Mouse (Mus musculus) heart, adult 11 months (tissue): ENCODE data around the gene Brf1.

Experiments
- DNase-seq: peaks from one replicate; pipeline ENCODE4 v3.0.0; 2022

The Brf1 gene

DNA sequence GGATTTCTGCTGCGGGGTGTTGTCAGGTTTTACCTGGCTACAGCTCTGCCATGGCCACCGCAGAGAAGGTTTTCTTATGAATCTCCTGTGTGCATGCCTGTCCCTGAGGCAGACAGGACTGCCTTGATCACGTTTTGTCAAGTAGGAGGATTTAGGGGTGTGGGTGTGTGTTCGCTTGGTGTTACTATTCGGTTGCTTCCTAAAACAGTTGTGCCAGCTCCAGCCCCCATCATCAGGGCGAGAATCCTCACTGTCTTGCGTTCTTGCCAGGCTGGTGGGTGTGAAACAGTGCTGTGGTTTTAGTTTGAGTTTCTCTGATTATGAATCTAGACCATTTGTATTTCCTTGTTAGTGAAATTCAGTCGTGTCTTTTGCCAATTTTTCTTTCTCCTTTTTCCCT, 16.5 kb upstream of the Brf1 start:
- DNase-seq = peak; percentile 92

DNA sequence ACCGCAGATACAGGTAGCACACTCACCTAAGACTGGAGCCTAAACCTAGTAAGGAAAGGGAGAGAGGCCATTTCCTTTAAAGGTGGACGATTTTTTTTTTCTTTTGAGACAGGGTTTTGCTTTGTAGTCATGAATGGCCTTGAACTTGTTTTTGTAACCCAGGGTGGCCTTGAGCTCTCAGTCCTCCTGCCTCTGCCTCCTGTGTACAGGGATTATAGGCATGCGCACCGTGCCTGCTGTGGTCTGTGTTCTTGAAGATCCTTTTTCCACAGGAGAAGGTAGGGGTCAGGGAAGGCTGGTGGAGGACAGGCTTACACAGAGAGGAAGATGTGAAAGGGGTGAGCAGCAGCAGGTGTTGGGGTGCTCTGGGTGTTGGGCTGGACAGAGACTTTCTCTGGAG, 15.5 kb upstream of the Brf1 start:
- DNase-seq = no peak

DNA sequence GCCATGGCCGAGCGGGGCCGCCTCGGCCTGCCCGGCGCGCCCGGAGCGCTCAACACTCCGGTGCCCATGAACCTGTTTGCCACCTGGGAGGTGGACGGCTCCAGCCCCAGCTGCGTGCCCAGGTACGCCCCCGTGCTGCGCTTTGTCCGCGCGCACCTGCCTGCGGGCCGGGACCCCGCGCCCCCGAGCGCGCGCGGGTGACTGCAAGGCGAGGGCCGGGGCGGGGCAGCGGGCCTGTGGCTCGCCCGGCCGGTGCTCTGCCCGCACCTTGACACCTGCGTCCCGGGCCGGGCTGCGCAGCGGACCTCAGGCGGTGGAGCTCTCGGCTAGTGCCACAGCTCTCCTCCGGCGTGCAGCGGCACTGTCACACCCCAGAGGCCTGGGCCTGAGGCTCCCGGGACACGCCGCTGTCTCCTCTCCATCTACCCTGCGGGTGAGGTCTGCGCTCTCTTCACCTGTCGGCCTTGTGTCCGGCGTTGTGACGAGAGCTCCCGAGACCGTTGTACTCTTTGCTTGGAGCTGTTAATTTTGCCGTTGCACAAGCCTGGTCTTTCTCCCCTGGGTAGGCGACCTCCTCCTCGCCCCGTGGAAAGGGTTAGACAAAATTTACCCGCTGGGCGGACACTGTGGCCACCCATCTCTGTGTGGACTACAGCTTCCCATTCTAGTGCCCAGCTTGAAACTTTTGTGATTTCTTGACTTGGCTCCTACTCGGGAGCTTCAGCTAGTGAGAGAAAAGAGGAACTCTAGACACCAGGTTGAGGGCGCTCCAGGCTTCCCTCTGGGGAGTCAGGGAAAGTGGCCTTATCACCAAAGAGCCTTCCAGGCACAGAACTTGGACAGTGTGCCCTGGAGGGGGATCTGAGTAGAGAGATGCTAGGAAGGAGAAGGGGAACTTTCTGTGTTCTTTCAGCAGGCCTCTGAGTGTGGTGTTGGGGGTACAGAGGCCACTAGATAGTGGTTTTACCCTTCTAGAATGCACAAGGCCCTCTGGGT, 14.4 kb upstream of the Brf1 start:
- DNase-seq = peak; percentile 95

DNA sequence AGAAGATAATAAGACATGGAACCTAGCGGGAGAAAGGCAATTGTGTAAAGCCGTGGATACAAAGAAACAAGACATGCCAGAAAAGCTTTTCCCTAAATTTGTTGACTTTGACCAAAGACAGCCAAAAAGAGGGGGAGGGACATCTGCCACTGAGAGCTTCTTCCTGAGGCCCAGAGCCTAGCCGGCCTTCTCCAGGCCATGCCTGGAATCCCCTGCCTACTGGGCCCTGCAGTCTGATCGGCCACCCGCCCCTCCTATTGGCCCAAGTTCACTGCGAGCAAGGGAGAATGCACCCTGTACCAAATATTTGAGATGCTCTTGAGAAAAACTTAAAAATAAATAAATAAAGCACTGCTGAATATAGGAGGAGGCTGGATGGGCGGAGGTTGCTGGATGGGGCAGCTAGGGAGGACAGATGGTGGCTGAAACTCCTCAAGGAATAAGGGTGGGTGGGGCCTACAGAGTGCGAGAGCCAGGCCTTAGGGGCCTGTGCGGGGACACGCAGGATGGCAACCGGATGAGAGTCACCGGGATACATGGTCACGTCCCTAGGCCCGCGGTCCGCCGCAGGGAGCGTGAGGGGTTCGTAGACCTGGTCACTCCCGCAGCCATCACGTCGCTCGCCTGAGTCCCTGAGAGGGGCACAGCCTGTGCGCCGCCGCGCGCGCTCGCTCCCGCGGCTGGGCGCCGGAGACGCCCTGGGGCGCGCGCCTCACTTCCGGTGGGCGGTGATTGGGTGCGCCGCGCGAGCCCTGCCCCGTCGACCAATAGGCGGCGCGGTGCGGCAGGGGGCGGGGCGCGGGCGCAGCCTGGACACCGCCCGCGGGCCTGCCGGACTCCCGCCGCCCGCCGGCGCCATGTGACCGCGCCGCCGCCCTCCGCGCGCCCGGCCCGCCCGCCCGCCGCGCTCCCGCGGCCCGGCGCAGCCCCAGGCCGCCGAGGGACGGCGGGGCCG, 13.4 kb upstream of the Brf1 start, which contains the start of gene Pacs2:
Gene Pacs2, plus strand, starts transcription at position 905 of the 955 bp plus-strand sequence.
- peak; percentile 100 for DNase-seq

DNA sequence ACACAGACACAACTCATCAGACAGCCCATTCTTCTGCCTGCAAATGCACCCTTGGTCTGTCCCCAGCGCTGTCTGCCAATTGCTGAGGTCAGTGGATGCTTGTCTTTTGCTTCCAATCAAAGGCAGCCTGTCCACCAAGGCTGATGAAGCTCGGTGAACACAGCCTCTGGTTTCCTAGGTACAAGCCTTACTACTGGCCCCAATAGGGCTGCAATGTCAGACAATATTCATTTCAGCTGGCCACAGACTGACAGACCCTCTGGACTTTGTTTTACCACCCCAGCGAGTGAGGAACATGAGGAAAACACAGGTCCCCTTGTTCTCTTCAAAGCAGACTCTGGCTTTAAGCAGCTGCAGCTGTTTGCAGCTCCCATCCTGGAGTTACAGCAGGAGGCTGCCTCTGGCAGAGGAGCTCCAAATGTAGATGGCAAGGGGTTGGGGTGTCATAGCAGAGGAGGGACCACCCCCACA, 12.6 kb upstream of the Brf1 start:
- DNase-seq = peak; percentile 96

DNA sequence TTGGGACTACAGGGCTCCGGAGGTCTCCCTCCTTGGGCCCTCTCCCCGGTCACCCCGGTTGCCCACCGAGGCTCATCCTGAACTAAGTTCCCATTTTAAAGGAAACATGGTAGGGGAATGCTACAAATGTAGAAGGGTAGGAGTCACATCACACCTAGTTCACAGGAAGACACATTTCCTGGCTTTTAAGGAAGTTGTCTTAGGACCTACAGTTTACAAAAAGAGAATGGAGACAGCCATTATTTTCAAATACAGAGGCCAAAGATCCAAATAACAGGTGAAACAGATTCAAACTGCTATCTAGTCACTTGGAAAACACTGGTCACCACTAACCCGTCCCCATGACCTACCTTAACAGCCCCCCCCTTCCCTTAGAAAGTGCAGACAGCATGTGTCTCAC, 11.9 kb upstream of the Brf1 start:
- DNase-seq = no peak

DNA sequence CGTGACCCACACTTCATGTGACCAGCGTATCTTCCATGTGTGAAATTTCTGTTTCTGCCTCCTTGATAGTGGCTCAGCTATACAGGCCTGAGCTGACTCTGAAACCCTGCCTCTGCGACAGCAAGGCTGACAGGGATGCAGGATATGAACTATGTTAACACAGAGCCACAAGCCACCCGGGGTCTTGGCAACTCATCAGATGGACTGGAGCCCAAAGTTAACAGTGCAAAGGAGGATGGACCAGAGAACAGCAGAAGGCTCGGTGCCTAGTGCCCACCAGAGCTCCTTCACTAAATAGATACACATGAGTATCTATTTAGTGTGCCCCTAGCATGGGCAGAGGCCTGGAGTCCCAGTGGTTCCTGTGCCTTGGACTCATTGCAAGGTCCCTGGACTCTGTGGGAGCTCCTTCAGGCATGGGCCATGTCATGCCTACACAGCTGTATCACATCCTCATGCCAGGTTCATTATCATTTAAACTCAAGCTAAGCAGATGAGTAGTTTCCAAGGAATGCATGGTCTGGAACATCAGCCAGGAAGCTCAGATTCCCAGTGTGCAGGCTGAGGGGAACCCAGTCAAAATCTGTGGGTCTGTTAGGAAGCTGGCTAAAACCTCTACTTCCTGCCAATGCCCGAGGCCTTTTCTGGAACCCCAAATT, 11.3 kb upstream of the Brf1 start:
- DNase-seq = peak; percentile 94

DNA sequence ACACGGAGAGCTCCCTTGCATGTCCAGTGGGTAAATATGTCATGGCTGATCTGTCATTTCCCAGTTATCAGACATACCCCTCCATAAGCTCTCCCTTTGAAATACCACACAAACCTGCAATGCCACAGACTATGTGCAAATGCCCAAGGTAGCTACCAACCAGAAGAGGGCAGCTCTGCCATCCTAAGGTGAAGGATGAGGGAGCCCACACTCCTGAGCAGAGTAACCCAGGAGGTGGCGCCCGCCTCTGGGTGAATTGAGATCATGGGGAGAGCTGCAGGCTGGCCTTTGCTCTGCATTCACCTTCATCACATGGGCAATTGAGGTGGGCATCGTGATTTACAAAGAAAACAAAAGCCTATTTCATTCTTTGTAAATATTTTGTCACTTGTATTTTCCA, 4.5 kb upstream of the Brf1 start:
- DNase-seq = peak; percentile 95

DNA sequence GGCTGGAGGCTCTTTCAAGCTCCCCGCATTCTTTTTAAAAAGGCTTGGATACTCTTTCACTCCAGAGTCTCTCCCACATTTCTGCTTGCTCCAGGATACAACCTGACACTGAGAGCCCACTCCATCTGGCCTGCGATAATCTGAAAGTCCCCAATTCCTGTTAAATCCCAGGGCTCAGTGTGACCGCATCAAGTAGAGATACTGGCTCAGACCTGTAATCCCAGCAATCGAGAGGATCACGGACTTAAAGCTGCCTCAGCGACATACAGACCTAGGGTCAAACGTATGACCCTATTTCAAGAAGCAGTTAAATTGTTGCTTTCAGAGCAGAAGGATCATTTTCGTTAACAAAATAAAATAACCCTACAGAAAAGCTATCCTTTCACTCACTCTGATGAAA, 3.5 kb upstream of the Brf1 start:
- DNase-seq = no peak

DNA sequence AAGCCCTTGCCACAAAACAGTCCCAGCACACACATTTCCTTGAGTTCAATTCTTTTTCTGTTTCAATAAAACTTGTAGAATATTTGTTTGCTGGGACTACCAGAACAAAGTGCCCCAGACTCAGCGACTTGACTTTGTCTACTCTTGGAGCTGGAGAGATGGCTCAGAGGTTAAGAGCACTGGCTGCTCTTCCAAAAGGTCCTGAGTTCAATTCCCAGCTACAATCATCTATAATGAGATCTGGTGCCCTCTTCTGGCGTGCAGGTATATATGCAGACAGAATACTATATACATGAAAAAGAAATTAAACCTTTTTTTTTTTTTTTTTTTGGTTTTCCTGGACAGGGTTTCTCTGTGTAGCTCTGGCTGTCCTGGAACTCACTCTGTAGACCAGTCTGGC, 2.2 kb upstream of the Brf1 start:
- DNase-seq = no peak

DNA sequence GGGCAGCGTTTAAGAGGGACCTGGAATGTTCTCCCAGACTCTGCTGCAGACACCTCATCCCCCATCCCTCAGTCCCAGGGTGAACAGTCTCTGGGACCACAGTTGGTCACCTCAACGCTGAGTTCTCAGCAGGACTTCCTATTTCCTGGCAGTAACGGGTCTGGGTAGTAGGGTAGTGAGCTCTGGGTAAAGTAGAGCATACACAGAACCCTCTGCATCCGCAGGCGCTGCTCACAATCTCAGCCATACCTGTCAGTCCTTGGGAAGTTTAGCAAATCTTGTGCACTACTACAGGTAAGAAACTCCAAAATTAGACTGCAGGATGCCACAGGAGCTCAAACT, 600 bp upstream of the Brf1 start:
- no peak for DNase-seq

DNA sequence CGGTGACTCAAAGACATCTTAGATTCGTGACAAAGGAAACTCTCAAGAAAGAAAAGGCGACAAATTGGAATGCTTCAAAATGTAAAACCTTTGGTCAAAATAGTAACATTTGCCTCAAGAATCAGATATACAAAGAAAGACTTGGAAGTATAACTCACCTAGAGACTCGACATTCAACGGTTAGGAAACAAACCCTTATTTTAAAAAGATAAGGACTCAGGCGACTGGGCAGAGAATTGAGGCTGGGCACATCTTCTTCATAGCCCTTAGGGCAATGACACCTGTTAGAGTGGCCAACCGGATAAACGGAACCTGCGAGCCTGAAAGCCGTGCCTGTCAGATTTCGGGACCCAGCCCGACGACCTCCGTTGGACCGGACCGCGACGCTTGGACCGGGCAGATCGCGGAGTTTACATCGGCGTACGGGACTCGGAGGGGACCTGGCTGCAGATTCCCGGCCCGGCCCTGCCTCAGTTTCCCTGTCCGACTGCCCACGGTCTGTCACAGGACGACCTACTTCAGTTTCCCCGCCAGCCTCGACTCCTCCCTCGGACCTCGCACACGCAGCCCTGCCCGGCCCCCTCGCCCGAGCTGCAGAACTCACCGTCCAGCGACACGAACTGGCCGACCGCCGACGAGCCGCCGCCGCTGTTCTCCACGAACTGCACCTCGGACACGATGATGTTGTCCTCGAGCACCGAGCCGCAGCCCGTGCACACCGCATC, 773 bp downstream of the Brf1 start:
- no peak for DNase-seq

DNA sequence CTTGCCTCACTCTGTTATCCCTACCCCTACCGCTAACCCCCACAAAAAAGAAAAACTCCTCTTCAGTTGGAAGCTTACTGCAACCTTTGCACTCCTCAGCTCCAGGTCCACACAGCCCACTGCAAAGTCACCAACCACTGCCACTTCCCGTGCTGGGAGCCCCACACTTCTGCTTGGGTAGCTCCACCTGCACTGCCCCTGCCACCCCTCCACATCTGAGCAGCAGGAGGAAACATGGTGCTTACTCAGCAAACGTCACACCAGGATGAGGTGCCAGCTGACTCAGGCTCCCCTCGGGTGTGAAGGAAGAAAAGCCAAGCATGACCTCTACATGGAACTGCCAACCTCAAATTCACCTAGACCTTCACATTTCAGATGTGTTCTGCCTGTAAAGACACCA, 6.4 kb downstream of the Brf1 start:
- no peak for DNase-seq

DNA sequence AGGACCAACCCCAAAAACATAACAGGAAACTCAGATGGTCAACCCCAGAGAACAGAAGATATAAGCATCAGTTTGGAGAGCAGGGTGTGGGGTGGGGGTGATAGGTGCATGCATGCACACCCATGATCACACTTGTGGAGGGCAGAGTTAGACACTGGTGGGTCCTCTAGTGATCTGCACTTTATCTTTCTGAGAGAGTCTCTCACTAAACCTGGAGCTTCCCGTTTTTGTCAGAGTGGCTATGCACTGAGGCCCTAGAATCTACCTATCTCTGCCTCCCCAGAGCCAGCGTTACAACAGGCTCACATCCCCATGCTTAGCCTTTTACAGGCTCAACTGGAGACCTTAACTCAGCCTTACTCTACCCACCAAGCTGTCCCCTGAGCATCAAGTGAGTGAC, 9.1 kb downstream of the Brf1 start:
- DNase-seq = no peak

DNA sequence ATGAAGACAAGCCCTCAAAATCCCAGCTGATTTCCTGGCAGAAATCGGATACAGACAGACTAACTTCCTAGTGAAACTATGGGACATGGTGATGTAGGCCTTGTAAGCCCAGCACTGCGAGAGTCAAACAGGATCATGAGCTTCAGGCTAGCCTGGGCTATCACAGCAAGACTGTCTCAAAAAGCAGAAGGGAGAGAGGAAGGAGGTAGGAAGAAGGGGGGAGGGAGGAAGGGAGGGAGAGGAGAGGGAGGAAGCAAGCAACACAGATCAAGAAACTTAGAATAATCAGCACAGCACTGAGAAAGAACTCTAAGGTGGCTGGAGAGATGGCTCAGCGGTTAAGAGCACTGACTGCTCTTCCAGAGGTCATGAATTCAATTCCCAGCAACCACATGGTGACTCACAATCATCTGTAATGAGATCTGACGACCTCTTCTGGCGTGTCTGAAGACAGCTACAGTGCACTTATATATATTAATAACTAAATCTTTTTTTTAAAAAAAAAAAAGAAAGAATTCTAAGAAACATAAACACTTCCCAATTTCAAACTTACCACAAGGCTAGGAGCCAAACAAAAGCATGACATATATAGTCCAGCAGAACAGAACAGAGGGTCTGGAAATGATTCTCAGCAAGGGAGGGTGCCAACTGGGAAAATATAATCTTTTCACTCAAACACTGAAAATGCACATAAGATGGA, 9.6 kb downstream of the Brf1 start:
- no peak for DNase-seq

DNA sequence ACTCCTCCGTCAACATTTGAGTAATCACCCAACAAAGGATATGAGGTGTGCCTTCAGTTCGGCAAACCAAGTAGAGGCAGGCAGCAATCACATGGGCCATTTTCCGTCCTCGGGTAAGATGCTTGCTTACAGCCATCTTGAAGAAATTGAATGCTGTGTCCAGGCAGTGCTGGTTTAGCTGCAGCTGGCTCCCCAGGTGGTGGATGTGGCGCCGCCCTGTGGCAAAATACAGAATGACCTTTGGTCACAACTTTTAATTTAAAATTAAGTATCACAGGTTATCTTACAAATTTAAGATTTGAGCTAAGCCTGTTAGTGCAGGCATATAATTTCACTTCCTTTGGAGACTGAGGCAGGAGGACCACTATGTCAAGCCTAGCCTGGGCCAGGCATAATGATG, 12.6 kb downstream of the Brf1 start:
- no peak for DNase-seq

DNA sequence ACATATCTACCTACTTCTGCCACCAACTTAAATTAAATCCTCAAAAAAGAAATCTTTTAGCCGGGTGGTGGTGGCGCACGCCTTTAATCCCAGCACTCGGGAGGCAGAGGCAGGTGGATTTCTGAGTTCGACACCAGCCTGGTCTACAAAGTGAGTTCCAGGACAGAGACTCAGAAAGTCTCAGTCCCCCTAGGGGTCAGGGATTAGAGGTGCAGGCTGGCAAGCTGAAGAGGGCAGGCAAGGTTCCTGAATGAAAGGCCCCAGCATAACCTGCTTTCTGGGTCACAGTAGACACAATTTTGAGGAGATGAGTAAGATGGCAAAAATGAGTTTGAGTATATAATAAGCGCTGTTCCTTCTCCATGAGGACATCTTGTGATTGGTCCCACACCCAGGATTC, 15.2 kb downstream of the Brf1 start:
- no peak for DNase-seq

DNA sequence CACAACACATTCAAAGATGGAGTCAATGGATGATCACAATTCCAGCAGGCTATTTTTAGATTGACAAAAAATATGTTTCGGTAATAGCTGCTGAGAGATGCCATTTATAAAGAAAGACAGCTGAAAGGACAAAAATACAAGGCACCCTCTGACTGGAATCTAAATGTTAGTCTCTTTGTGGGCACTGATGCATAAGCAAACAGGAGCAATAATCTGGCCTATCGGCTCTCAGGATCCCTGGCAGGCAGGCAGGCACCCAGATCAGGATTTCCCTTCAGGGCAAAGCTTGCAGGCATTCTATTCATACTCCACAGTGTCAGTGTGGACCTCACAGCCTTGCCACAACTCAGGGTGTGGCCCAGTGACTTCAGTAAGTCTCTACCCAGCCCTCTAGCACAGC, 18.5 kb downstream of the Brf1 start:
- no peak for DNase-seq

DNA sequence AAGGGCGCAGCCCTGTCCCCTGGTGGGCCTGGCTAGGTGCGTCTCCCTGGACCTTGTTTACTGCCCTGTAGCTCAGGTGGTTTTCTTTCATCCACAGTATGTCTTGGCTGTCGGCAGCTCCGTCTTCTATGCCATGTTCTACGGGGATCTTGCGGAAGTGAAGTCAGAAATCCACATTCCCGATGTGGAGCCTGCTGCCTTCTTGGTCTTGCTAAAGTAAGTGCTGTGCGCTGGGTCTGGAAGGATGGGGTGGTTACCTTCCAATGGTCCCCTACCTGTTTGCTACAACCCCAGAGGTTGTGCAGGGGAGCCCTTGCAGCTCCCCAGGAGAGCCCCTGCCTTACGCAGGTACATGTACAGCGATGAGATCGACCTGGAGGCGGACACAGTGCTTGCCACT, 23.3 kb downstream of the Brf1 start:
- peak; percentile 91 for DNase-seq

DNA sequence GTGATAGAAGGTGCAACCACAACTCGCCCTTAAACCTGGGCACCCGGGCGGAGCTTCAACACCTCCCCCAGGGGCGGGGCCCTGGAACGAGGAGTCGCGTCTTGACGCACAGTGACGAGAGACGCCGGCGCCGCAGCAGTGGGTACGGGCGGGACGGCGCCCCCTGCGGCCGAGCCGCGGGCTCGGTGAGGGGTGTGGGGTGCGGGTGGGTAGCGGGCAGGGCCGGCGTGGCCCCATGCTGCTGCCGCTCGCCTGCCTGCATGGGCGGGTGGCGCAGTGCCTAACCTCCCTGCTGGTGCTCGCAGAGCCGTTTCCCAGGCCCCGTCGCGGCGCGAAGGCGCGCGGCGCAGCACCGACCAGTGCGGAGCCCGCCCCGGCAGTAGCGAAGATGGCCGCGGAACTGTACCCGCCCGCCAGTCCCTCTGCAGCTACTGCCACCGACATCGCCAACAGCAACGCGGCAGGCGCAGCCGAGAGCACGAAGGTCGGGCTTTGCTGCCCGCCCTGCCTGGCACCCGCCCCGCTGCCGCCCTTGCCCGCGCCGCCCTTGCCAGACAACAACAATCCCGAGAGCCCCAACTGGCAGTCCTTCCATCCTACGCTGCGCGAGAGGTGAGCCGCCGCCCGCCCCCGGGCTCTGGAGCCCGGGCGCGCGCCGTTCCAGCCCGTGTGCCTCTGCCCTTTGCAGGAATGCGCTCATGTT, 24.0 kb downstream of the Brf1 start, which contains the start of gene Btbd6:
Gene Btbd6, plus strand, starts transcription at position 112 of the 703 bp plus-strand sequence.
- peak; percentile 99 for DNase-seq

DNA sequence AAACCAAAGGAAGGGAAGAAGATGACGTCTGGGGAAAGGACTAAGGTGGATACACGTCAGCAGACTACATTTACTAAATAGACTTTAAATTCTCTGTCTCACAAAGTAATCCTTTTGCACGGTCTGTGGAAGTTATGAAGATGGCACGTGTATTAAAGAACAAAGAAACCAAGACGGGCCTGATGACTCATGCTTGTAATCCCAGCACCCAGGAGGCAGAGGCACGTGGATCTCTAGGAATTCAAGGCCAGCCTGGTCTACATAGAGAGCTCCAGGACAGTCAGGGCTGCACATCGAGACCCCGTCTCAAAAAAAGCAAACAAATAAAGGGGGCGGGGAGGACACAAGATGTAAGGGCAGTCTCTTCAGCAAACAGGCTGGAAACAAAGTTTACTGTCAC, 25.8 kb downstream of the Brf1 start:
- DNase-seq = no peak
